Mouse (Mus musculus): ENCODE data around the gene Agtpbp1. TPM values are rescaled to one million over a fixed set of nuclear protein-coding genes. Genes with fewer than 3 reads are reported as not detected.

Gene Agtpbp1
- polyA plus RNA-seq, 1 experiment: 10.1 TPM

DNA sequence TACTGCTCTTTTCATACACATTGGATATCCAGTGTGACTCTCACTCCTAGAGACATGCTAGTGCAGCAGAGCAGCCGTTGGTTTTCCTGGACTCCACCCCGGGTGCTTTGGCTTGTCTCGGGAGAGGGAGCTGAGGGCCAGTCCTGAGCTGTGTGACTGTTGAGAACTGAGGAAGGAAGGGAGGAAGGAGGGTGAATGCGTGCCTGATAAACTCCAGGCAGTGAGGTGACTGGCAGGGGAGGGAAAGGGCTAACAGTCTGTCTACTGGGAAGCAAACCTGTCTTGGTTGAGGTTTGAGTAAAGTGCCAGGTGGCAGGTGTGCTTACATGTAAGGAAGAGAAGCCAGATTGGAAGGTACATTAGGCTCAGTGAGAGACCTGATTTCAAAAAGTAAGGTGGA, 28.8 kb upstream of the Agtpbp1 start:
- Histone ChIP-seq H3K4me3 (no peak overlapping the region), H3ac (ENCODE audit: control insufficient read depth, insufficient read length) (no peak overlapping the region), H3K27me3 (ENCODE audit: control insufficient read depth, insufficient read depth, insufficient read length) (no peaks in the 10 kb centered on the region), H3K4me2 (ENCODE audit: low read depth) (no peak overlapping the region), H3K79me2 (ENCODE audit: control insufficient read depth, insufficient read depth) (no peaks in the 10 kb centered on the region), H3K36me3 (ENCODE audit: control insufficient read depth, insufficient read depth) (peaks cover 45% of the 10 kb centered on the region)
- TF ChIP-seq POLR2A (IDR thresholded peaks at IDR 0.05; ENCODE audit: insufficient read length, low read depth) (no peak), MYOD1 (IDR thresholded peaks at IDR 0.05; ENCODE audit: control insufficient read depth in 1 of 3, insufficient read length in 2 of 3, low read depth in 2 of 3) (no peak), MAX (IDR thresholded peaks at IDR 0.05; ENCODE audit: low read depth) (no peak), E2F4 (IDR thresholded peaks at IDR 0.05; ENCODE audit: insufficient read depth) (no peak), SRF (IDR thresholded peaks at IDR 0.05; ENCODE audit: control insufficient read depth, insufficient read length, low read depth) (no peak), USF1 (IDR thresholded peaks at IDR 0.05; ENCODE audit: low read depth) (no peak), TCF12 (IDR thresholded peaks at IDR 0.05; ENCODE audit: insufficient read depth, poor library complexity, severe bottlenecking) (no peak), POLR2AphosphoS2 (IDR thresholded peaks at IDR 0.05; ENCODE audit: insufficient read length, low read depth) (no peak), MYOG (IDR thresholded peaks at IDR 0.05; ENCODE audit: control insufficient read depth in 1 of 3, insufficient read depth in 1 of 3, insufficient read length in 2 of 3, low read depth in 2 of 3) (no peak), TCF3 (IDR thresholded peaks at IDR 0.05; ENCODE audit: insufficient read length, low read depth) (no peak), REST (IDR thresholded peaks at IDR 0.05; ENCODE audit: insufficient read depth, insufficient read length) (no peak), CEBPB (IDR thresholded peaks at IDR 0.05; ENCODE audit: insufficient read depth, poor library complexity, severe bottlenecking) (no peak)

DNA sequence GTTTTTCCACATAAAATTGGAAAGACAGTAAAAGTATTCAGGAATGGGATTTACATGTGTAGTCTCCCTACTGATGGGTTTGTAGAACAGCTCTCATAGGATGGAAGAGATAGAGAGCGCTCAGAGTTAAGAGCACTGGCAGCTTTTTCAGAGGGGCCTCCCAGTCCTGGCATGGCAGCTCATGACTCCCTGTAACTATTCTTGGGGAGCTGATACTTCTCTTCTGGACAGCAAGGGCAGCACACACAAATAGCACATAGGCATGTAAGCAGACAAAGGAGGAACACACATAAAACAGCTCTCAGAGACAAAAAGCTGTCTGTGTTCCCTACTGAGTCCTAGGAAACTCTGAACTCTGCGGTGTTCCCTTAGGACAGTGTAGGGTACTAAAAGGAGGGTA, 25.4 kb upstream of the Agtpbp1 start:
- no peak overlapping the region for H3K4me3 ChIP-seq
- H3K27me3 ChIP-seq (ENCODE audit: control insufficient read depth, insufficient read depth, insufficient read length): no peaks in the 10 kb centered on the region
- H3K36me3 ChIP-seq (ENCODE audit: control insufficient read depth, insufficient read depth): peaks cover 54% of the 10 kb centered on the region
- no peak overlapping the region for H3K4me2 ChIP-seq (ENCODE audit: low read depth)
- H3ac ChIP-seq (ENCODE audit: control insufficient read depth, insufficient read length): no peak overlapping the region
- no peaks in the 10 kb centered on the region for H3K79me2 ChIP-seq (ENCODE audit: control insufficient read depth, insufficient read depth)
- TF ChIP-seq MAX (IDR thresholded peaks at IDR 0.05; ENCODE audit: low read depth): no peak
- no peak for TF ChIP-seq POLR2AphosphoS2 (IDR thresholded peaks at IDR 0.05; ENCODE audit: insufficient read length, low read depth)
- TF ChIP-seq USF1 (IDR thresholded peaks at IDR 0.05; ENCODE audit: low read depth): no peak
- TF ChIP-seq MYOG (IDR thresholded peaks at IDR 0.05; ENCODE audit: control insufficient read depth in 1 of 3, insufficient read depth in 1 of 3, insufficient read length in 2 of 3, low read depth in 2 of 3): no peak
- TF ChIP-seq TCF12 (IDR thresholded peaks at IDR 0.05; ENCODE audit: insufficient read depth, poor library complexity, severe bottlenecking): no peak
- TF ChIP-seq E2F4 (IDR thresholded peaks at IDR 0.05; ENCODE audit: insufficient read depth): no peak
- TF ChIP-seq CEBPB (IDR thresholded peaks at IDR 0.05; ENCODE audit: insufficient read depth, poor library complexity, severe bottlenecking): no peak
- TF ChIP-seq TCF3 (IDR thresholded peaks at IDR 0.05; ENCODE audit: insufficient read length, low read depth): no peak
- TF ChIP-seq MYOD1 (IDR thresholded peaks at IDR 0.05; ENCODE audit: control insufficient read depth in 1 of 3, insufficient read length in 2 of 3, low read depth in 2 of 3): no peak
- TF ChIP-seq REST (IDR thresholded peaks at IDR 0.05; ENCODE audit: insufficient read depth, insufficient read length): no peak
- no peak for TF ChIP-seq SRF (IDR thresholded peaks at IDR 0.05; ENCODE audit: control insufficient read depth, insufficient read length, low read depth)
- TF ChIP-seq POLR2A (IDR thresholded peaks at IDR 0.05; ENCODE audit: insufficient read length, low read depth): no peak

DNA sequence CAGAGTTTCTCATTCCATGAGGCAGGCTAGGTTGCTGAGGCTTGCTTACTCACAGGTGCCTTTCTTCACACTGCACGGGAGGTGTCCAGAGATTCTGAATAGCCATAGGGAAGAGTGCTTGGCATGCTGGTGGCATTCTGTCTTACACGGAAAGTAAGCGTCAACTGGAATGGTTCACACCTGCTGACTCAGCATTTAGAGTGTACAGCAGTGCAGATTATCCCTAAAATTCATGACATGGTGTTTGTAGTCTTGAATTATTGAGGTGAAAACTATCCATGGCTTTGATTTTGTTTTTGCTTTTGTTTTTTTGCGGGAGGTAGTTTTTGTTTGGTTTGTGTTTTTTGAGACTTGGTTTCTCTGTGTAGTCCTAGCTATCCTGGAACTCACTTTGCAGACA, 24.9 kb upstream of the Agtpbp1 start:
- Histone ChIP-seq H3K36me3 (ENCODE audit: control insufficient read depth, insufficient read depth) (peaks cover 52% of the 10 kb centered on the region), H3K4me2 (ENCODE audit: low read depth) (no peak overlapping the region), H3K79me2 (ENCODE audit: control insufficient read depth, insufficient read depth) (no peaks in the 10 kb centered on the region), H3K4me3 (no peak overlapping the region), H3ac (ENCODE audit: control insufficient read depth, insufficient read length) (no peak overlapping the region), H3K27me3 (ENCODE audit: control insufficient read depth, insufficient read depth, insufficient read length) (no peaks in the 10 kb centered on the region)
- no peak for TF ChIP-seq REST (IDR thresholded peaks at IDR 0.05; ENCODE audit: insufficient read depth, insufficient read length)
- no peak for TF ChIP-seq CEBPB (IDR thresholded peaks at IDR 0.05; ENCODE audit: insufficient read depth, poor library complexity, severe bottlenecking)
- no peak for TF ChIP-seq MYOD1 (IDR thresholded peaks at IDR 0.05; ENCODE audit: control insufficient read depth in 1 of 3, insufficient read length in 2 of 3, low read depth in 2 of 3)
- TF ChIP-seq POLR2A (IDR thresholded peaks at IDR 0.05; ENCODE audit: insufficient read length, low read depth): no peak
- TF ChIP-seq POLR2AphosphoS2 (IDR thresholded peaks at IDR 0.05; ENCODE audit: insufficient read length, low read depth): no peak

DNA sequence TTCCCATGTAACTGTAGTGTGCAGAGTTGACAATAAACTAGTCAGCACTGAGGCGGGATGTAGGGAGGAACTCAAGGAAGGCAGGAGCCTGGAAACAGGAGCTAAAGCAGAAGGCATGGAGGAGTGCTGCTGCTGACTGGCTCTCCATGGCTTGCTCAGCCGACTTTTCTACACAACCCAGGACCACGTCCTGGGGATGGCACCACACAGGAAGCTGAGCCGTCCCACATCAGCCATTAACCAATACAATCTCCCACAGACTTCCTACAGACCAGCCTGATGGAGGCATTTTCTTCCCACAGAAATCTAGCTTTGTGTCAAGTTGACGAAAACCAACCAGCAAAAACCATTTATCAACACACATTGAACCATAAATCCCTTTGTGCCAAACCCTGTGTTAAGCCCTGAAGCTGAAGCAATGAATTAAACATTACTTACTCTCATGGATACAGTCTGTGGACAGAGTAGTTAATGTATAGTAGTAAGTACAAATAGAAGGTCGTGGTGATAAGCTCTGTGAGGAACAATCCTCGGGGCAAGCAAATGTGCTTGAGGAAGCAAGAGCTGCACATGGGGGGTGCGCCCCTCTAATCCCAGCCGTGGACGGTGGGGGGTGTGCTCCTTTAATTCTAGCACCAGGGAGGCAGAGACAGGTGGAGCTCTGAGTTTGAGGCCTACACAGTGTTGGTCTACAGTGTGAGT, 20.3 kb upstream of the Agtpbp1 start:
- Histone ChIP-seq H3ac (ENCODE audit: control insufficient read depth, insufficient read length) (no peak overlapping the region), H3K27me3 (ENCODE audit: control insufficient read depth, insufficient read depth, insufficient read length) (no peaks in the 10 kb centered on the region), H3K4me3 (no peak overlapping the region), H3K36me3 (ENCODE audit: control insufficient read depth, insufficient read depth) (peaks cover 39% of the 10 kb centered on the region), H3K4me2 (ENCODE audit: low read depth) (no peak overlapping the region), H3K79me2 (ENCODE audit: control insufficient read depth, insufficient read depth) (no peaks in the 10 kb centered on the region)
- TF ChIP-seq CEBPB (IDR thresholded peaks at IDR 0.05; ENCODE audit: insufficient read depth, poor library complexity, severe bottlenecking): no peak
- TF ChIP-seq E2F4 (IDR thresholded peaks at IDR 0.05; ENCODE audit: insufficient read depth): no peak
- TF ChIP-seq TCF12 (IDR thresholded peaks at IDR 0.05; ENCODE audit: insufficient read depth, poor library complexity, severe bottlenecking): no peak
- TF ChIP-seq TCF3 (IDR thresholded peaks at IDR 0.05; ENCODE audit: insufficient read length, low read depth): no peak
- no peak for TF ChIP-seq MAX (IDR thresholded peaks at IDR 0.05; ENCODE audit: low read depth)
- TF ChIP-seq USF1 (IDR thresholded peaks at IDR 0.05; ENCODE audit: low read depth): no peak
- no peak for TF ChIP-seq POLR2A (IDR thresholded peaks at IDR 0.05; ENCODE audit: insufficient read length, low read depth)
- TF ChIP-seq SRF (IDR thresholded peaks at IDR 0.05; ENCODE audit: control insufficient read depth, insufficient read length, low read depth): no peak
- no peak for TF ChIP-seq MYOG (IDR thresholded peaks at IDR 0.05; ENCODE audit: control insufficient read depth in 1 of 3, insufficient read depth in 1 of 3, insufficient read length in 2 of 3, low read depth in 2 of 3)
- TF ChIP-seq MYOD1 (IDR thresholded peaks at IDR 0.05; ENCODE audit: control insufficient read depth in 1 of 3, insufficient read length in 2 of 3, low read depth in 2 of 3): no peak
- TF ChIP-seq REST (IDR thresholded peaks at IDR 0.05; ENCODE audit: insufficient read depth, insufficient read length): no peak
- no peak for TF ChIP-seq POLR2AphosphoS2 (IDR thresholded peaks at IDR 0.05; ENCODE audit: insufficient read length, low read depth)
